Mouse (Mus musculus) neural tube, embryonic 12.5 days (tissue): ENCODE measurements at regions not wholly inside any gene's neighbourhood (a gene's known extent, or its start where the extent isn't known, plus 50 kb on each side); places are given as distances from the start of the nearest gene placed in this dataset.

Experiments used
- ATAC-seq: fragments of 200-750 bp; cut with Nextera tagmentation; 2 replicates; pipeline ENCODE4 v1.8.0; 2017; ENCODE audit warnings: low read depth, mild to moderate bottlenecking, moderate TSS enrichment, moderate library complexity; ENCODE audit not compliant: low FRiP score
- H3K27ac ChIP-seq: fragments of 300-500 bp; sonication (generic); 2 replicates; pipeline ENCODE4 v1.5.1; 2016
- H3K27me3 ChIP-seq: fragments of 300-500 bp; sonication (generic); replicated peaks from 2 replicates; pipeline ENCODE4 v1.6.1; 2016; ENCODE audit warnings: mild to moderate bottlenecking
- H3K36me3 ChIP-seq: fragments of 300-500 bp; sonication (generic); 2 replicates; pipeline ENCODE4 v1.6.1; 2016; ENCODE audit warnings: mild to moderate bottlenecking
- H3K4me1 ChIP-seq: fragments of 300-500 bp; sonication (generic); 2 replicates; pipeline ENCODE4 v1.6.1; 2016
- H3K4me2 ChIP-seq: fragments of 300-500 bp; sonication (generic); replicated peaks from 2 replicates; pipeline ENCODE4 v1.6.1; 2016; ENCODE audit warnings: mild to moderate bottlenecking
- H3K4me3 ChIP-seq: fragments of 300-500 bp; sonication (generic); 2 replicates; pipeline ENCODE4 v1.5.1; 2016
- H3K9ac ChIP-seq: fragments of 300-500 bp; sonication (generic); 2 replicates; pipeline ENCODE4 v1.6.1; 2016; ENCODE audit warnings: mild to moderate bottlenecking
- H3K9me3 ChIP-seq: fragments of 300-500 bp; sonication (generic); 2 replicates; pipeline ENCODE4 v1.6.1; 2016; ENCODE audit warnings: mild to moderate bottlenecking
- whole genome bisulfite sequencing: fragments of 180-500 bp; shearing (Covaris S2); methylation state at CpG from one replicate; pipeline ENCODE4 v1.1.7; 2016; 5-methylcytosine and 5-hydroxymethylcytosine counted together

- WGBS: 80% methylated on average over 6 of the region's 6 CpGs
- ATAC-seq: no peak
These were observed 176.1 kb upstream of the 1700066M21Rik start for GRCm38 (mm10) chr1:57201274-57201673.

DNA sequence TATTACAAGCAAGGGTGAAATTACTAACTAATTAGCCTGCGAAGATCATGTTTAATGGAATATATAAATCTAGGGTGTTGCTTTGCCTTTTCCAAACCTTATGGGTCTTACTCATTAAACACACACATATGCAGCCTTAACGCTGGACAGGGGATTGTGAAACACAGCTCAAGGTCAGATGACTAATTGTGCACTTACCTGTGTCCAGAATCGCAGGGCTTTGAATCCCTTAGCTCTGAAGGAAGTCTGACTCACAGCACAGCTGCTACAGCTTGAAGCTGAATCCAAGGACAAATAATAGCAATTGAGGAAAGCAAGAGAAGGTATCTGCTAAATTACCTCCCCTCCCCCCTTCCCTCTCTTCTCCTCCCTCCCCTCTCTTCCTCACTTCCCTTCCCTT lies 173.1 kb upstream of the 1700066M21Rik start:
- no peak overlapping the region for H3K9ac ChIP-seq
- no peaks in the 10 kb centered on the region for H3K27me3 ChIP-seq
- H3K9me3 ChIP-seq: no peaks in the 10 kb centered on the region
- 58% methylated on average over 3 of the region's 3 CpGs for WGBS
- ATAC-seq: no peak
- H3K36me3 ChIP-seq: no peaks in the 10 kb centered on the region
- no peak overlapping the region for H3K4me2 ChIP-seq
- H3K27ac ChIP-seq: no peak overlapping the region
- H3K4me1 ChIP-seq: peaks cover 10% of the 10 kb centered on the region; the same call in 1 of the 2 replicates
- H3K4me3 ChIP-seq: no peak overlapping the region

More at GRCm38 (mm10) chr1:57201274-57201673, 176.1 kb upstream of the 1700066M21Rik start:
- H3K4me2 ChIP-seq: no peak overlapping the region
- no peak overlapping the region for H3K4me3 ChIP-seq
- H3K36me3 ChIP-seq: no peaks in the 10 kb centered on the region
- peaks cover 7% of the 10 kb centered on the region; the same call in 1 of the 2 replicates for H3K4me1 ChIP-seq
- no peak overlapping the region for H3K27ac ChIP-seq
- no peaks in the 10 kb centered on the region for H3K9me3 ChIP-seq
- no peak overlapping the region for H3K9ac ChIP-seq
- no peaks in the 10 kb centered on the region for H3K27me3 ChIP-seq

DNA sequence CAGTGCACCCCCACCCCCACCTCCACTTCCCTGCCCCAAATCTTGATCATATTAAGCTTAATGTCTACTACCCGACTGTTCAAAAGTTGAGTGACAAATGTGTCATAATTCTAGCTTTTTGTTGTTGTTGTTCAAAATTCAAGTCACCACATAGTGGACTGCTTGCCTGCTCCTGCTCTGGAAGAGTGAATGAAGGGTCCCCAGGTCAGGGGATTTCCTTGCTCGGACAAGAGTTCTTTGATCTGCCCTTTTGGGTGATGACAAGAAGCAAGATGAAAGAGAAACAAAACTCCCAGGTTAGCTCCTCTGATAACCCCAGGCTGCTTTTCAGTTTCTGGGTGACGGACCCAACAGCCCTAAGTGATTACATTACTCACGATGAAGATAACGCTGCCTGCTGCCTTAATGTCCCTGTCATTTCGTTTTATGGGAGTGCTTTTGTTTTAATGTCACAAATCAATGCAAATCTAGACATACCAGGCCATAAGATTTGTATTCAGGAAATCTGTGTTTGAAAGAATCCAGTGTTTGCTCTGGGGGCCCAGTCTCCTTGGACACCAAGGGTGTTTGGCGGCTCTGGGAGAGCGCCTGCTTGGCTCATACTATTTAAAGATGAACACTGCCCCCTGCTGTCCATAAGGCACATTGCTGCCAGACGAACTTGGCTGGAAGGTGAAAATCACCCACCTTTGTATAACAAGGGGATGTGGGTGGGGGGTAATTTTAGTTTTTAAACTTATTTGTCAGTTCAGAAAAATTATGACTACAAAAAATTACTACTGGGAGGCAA lies 172.0 kb upstream of the 1700066M21Rik start:
- no peak overlapping the region for H3K4me3 ChIP-seq
- H3K36me3 ChIP-seq: no peaks in the 10 kb centered on the region
- H3K27me3 ChIP-seq: no peaks in the 10 kb centered on the region
- H3K4me1 ChIP-seq: peaks cover 10% of the 10 kb centered on the region; the same call in 1 of the 2 replicates
- peak; percentile 72 for ATAC-seq
- no peaks in the 10 kb centered on the region for H3K9me3 ChIP-seq
- WGBS: 6% methylated on average over 9 of the region's 9 CpGs
- H3K27ac ChIP-seq: no peak overlapping the region
- H3K4me2 ChIP-seq: peak overlapping the region; percentile 39
- no peak overlapping the region for H3K9ac ChIP-seq

DNA sequence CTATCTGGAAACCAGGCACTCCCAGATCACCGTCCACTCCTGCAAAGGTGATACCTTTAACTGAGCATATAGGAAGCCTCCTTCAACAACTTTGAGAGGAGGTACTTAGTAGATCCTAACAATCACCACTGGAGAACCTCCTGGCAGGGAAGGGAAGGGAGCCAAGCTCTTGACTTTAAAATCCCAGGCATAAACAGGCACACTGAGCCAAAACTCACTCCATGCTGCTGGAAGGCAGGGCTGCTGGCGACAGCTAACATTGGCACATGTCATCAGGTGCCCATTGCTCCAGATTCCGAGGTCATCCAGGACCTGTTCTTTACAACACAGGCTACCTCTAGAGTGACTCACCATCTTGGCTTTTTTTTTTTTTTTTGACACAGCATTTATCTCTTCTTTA lies 170.9 kb upstream of the 1700066M21Rik start:
- WGBS: 76% methylated on average over 3 of the region's 3 CpGs
- Histone ChIP-seq H3K9me3 (no peaks in the 10 kb centered on the region), H3K4me3 (no peak overlapping the region), H3K27ac (no peak overlapping the region), H3K27me3 (no peaks in the 10 kb centered on the region), H3K9ac (no peak overlapping the region), H3K36me3 (no peaks in the 10 kb centered on the region), H3K4me2 (no peak overlapping the region), H3K4me1 (peaks cover 10% of the 10 kb centered on the region; the same call in 1 of the 2 replicates)
- ATAC-seq: no peak

DNA sequence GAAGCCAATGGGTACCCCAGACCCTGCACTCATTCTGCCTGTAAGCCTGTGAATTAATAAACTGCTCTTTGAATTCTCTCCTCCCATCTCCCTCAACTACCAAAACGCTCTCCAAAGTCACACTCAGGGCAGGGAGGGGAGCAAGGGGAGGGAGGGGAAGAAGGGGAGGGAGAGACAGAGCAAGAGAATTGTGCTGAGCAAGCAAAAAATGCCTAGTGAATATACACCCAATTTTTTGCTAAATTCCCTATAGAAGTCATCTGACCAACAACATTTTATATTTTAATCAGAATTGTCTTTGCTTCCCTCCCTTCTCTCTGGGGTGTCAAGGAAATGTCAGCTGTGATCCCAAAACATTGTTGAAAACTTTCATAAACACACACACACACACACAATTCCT lies 170.5 kb upstream of the 1700066M21Rik start:
- ATAC-seq: no peak
- Histone ChIP-seq H3K36me3 (no peaks in the 10 kb centered on the region), H3K4me2 (no peak overlapping the region), H3K9me3 (no peaks in the 10 kb centered on the region), H3K4me3 (no peak overlapping the region), H3K27me3 (no peaks in the 10 kb centered on the region), H3K9ac (no peak overlapping the region), H3K27ac (no peak overlapping the region), H3K4me1 (peaks cover 10% of the 10 kb centered on the region; the same call in 1 of the 2 replicates)
- 11% methylated on average over 1 of the region's 1 CpGs for WGBS

GRCm38 (mm10) chr1:57208415-57208814 lies 169.0 kb upstream of the 1700066M21Rik start:
- 85% methylated on average over 9 of the region's 9 CpGs for WGBS
- H3K36me3 ChIP-seq: no peaks in the 10 kb centered on the region
- H3K9me3 ChIP-seq: no peaks in the 10 kb centered on the region
- ATAC-seq: no peak
- H3K27ac ChIP-seq: no peak overlapping the region
- H3K4me2 ChIP-seq: no peak overlapping the region
- no peak overlapping the region for H3K4me3 ChIP-seq
- no peaks in the 10 kb centered on the region for H3K27me3 ChIP-seq
- H3K4me1 ChIP-seq: peaks cover 10% of the 10 kb centered on the region; the same call in 1 of the 2 replicates
- no peak overlapping the region for H3K9ac ChIP-seq

DNA sequence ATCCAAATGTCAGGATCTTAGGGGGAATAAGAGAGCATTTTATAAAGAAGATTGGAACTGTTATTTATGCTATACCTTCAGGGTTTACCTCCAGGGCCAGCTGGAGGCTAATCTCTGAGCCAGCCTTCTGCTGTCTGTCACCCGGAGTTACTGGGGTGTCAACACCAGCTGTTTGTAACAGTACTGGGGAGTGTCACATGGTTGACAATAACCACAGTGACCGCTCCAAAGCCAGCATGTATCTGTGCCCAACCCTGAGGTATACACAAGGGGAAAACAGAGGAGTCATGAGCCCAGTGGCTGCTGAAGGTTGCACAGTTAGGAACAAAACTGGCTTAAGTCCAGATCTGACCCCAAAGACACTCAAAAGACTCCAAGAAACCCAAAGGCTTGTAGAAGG lies 168.1 kb upstream of the 1700066M21Rik start:
- Histone ChIP-seq H3K36me3 (no peaks in the 10 kb centered on the region), H3K9ac (no peak overlapping the region), H3K4me3 (no peak overlapping the region), H3K4me1 (peaks cover 14% of the 10 kb centered on the region; the same call in 1 of the 2 replicates), H3K27ac (no peak overlapping the region), H3K9me3 (no peaks in the 10 kb centered on the region), H3K4me2 (no peak overlapping the region), H3K27me3 (no peaks in the 10 kb centered on the region)
- WGBS: 73% methylated on average over 2 of the region's 2 CpGs
- ATAC-seq: no peak

GRCm38 (mm10) chr1:57211046-57211445 lies 166.4 kb upstream of the 1700066M21Rik start:
- H3K27me3 ChIP-seq: no peaks in the 10 kb centered on the region

DNA sequence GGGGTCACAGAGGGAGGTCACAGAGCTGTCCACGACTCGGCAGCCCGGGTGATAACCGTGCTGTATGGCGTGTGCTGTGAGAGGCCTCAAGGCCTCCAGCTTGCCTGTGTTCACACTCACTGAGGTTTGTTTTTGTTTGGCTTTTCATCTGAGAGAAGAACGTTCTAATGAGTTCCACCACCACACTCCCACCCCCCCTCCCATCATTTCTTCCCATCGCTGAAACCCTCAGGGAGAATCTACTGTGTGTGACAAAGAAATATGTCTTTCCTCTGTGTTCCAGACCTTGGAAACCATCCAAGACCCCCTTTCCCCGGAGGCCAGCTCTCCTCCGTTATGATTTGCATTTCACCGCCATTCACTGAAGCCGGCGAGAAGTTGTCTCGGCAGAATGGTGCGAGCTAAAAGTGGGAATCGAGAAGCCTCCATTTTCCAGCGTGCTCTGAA lies 164.0 kb upstream of the 1700066M21Rik start:
- no peak overlapping the region for H3K9ac ChIP-seq
- WGBS: 27% methylated on average over 16 of the region's 16 CpGs
- no peaks in the 10 kb centered on the region for H3K36me3 ChIP-seq
- H3K4me3 ChIP-seq: no peak overlapping the region
- no peaks in the 10 kb centered on the region for H3K9me3 ChIP-seq
- H3K4me2 ChIP-seq: peak overlapping the region; percentile 41
- no peak overlapping the region for H3K27ac ChIP-seq
- peaks cover 22% of the 10 kb centered on the region for H3K4me1 ChIP-seq
- ATAC-seq: peak; percentile 54; the same call in 1 of the 2 replicates
- H3K27me3 ChIP-seq: no peaks in the 10 kb centered on the region

More at GRCm38 (mm10) chr1:57211046-57211445, 166.4 kb upstream of the 1700066M21Rik start:
- no peak for ATAC-seq
- Histone ChIP-seq H3K4me2 (no peak overlapping the region), H3K9ac (no peak overlapping the region), H3K9me3 (no peaks in the 10 kb centered on the region), H3K36me3 (no peaks in the 10 kb centered on the region), H3K4me3 (no peak overlapping the region), H3K4me1 (peaks cover 13% of the 10 kb centered on the region; the same call in 1 of the 2 replicates), H3K27ac (no peak overlapping the region)
- WGBS: 53% methylated on average over 2 of the region's 2 CpGs

- Histone ChIP-seq H3K4me3 (no peak overlapping the region), H3K27ac (no peak overlapping the region), H3K27me3 (no peaks in the 10 kb centered on the region), H3K36me3 (no peaks in the 10 kb centered on the region), H3K4me1 (peaks cover 29% of the 10 kb centered on the region), H3K9ac (no peak overlapping the region), H3K9me3 (no peaks in the 10 kb centered on the region), H3K4me2 (no peak overlapping the region)
- ATAC-seq: no peak
- 41% methylated on average over 2 of the region's 2 CpGs for WGBS
These were observed 163.2 kb upstream of the 1700066M21Rik start for GRCm38 (mm10) chr1:57214266-57214665.

DNA sequence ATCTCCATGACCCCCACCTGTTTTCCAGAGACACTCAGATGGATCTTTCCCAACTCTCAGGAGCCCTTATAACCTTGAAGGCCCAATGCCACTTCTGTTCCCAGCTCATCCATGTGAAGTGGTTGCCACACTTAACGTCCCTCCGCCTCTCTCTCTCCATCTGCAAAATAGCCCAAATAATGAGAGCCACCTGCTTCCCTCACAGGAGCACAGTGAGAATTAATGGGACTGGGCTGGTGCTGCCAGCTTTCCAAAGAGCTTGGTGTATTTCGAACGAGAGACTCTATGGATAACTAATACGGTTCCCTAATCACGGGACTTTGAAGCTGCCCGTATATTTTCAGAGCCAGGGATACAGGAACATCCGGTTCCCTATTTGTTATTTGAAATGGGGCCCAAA lies 159.8 kb upstream of the 1700066M21Rik start:
- Histone ChIP-seq H3K36me3 (no peaks in the 10 kb centered on the region), H3K4me1 (peaks cover 30% of the 10 kb centered on the region), H3K9ac (no peak overlapping the region), H3K27ac (no peak overlapping the region), H3K4me2 (no peak overlapping the region), H3K4me3 (no peak overlapping the region), H3K27me3 (no peaks in the 10 kb centered on the region), H3K9me3 (no peaks in the 10 kb centered on the region)
- WGBS: 44% methylated on average over 8 of the region's 8 CpGs
- ATAC-seq: 0 out of 2 replicates have a peak, but pooled peaks have one; percentile 34

DNA sequence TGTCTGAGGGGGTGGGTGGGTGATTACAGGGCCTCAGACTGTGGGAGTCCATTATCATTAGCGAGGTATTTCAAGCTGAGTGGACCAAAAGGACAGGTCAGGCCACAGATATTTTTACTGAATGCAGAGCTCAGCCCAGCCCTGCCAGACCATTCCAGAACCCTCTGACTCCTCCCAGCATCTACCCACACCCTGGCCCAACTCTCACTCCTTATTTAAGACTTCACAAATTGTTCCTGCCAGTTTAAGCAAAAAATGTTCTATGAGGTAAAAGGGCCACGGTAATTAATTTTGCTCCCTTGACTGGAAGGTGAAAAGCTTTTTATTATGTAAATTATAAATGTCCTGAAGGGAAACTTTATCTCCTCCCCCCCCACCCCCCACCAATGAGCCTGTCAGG lies 159.3 kb upstream of the 1700066M21Rik start:
- Histone ChIP-seq H3K9me3 (no peaks in the 10 kb centered on the region), H3K4me1 (peaks cover 30% of the 10 kb centered on the region), H3K36me3 (no peaks in the 10 kb centered on the region), H3K27me3 (no peaks in the 10 kb centered on the region), H3K9ac (no peak overlapping the region), H3K4me3 (no peak overlapping the region), H3K4me2 (no peak overlapping the region), H3K27ac (no peak overlapping the region)
- 25% methylated on average over 2 of the region's 2 CpGs for WGBS
- ATAC-seq: peak; percentile 71
